Mouse (Mus musculus) right cerebral cortex, postnatal 10 days (tissue): ENCODE measurements at regions not wholly inside any gene's neighbourhood (a gene's known extent, or its start where the extent isn't known, plus 50 kb on each side); places are given as distances from the start of the nearest gene placed in this dataset.

Source experiments
- DNase-seq, 2 experiments: peaks; one replicate each; pipeline ENCODE4 v3.0.0; 2021; ENCODE audit warnings: low spot score in 2 of 2

DNA sequence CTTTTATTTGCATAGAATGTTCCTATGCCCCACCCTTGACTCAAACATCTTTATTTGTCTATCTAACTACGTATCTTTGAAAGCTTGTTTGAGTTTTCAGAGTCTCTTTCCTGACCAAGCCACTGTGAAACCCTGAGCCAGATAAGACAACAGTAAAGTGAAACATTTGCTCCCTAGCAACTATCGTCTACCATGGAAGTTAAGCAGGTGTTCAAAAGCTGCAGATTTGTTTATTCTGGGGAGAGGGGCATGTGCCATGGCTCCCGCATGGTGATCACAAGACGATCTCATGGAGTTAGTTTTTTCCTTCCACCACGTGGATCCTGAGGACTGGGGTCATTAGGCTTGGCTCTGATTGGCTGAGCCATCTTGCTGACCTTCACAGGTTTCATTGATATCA lies 55.5 kb downstream of the Gm9972 start:
- no peak for DNase-seq

GRCm38 (mm10) chr11:43092126-43092920 lies 56.8 kb downstream of the Gm9972 start:
- DNase-seq = peak; percentile 27 to 43

DNA sequence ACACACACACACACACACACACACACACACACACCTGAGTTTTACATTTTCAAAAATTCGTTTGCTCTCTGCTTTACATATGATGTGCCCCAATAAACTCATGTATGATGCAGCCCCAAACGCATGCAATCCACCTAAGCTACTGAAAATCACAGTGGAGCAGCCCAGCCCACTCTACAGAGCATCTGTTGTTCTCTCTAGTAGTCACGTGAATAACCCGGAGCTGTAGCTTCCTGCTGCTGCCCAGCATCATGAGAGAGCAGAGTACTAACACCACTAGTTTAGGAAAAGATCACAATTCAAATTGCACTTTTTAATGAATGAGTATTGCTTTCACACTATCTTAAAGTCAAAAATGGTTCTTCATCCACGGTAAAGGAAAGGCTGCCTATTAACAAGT lies 56.7 kb upstream of the Atp10b start:
- no peak for DNase-seq

GRCm38 (mm10) chr11:43096003-43096402 lies 53.7 kb upstream of the Atp10b start:
- no peak for DNase-seq

DNA sequence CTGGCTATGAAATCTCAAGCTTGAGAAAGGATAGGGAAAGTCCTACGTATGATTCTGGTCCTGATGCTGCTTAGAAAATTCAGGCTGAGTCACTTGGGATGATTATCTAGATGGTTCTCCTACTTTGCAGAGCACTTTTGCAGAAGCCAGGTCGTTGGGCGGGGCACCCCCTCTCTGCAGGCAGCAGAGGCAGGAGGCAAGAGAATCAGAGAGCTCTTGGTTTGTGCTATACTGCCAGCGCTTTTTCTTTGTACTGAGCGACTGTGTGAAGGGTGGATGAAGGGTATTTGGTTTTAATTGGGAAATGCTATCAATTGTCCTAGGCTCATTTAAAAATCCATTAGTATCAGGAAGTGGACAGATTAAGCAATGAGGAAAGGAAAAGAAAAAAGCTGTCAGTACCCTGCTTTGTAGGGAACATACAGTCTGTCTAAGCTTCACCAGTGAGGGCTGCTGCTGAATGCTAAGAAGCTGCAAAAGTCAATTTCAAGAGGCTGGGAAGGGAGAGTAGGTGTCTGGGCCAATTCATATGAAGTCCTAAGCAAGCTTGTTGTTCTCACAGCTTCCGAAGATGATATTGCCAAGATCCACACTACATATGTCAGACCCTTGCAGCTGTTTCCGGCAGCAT lies 50.8 kb upstream of the Atp10b start:
- no peak for DNase-seq
